Mouse (Mus musculus) kidney, embryonic 15.5 days (tissue): Measurements from ENCODE around the gene Sugp2. TPM values are rescaled to one million over a fixed set of nuclear protein-coding genes. Genes with fewer than 3 reads are reported as not detected.

Experiments used
- ATAC-seq: fragments of 200-750 bp; cut with Nextera tagmentation; replicated peaks from 2 replicates; pipeline ENCODE4 v1.8.0; 2017; ENCODE audit warnings: moderate TSS enrichment; ENCODE audit not compliant: low FRiP score
- H3K27ac ChIP-seq: fragments of 300-500 bp; sonication (generic); 2 replicates; pipeline ENCODE4 v1.5.1; 2015; ENCODE audit warnings: mild to moderate bottlenecking, inconsistent platforms
- H3K27me3 ChIP-seq: fragments of 300-500 bp; sonication (generic); 2 replicates; pipeline ENCODE4 v1.6.1; 2015; ENCODE audit warnings: inconsistent platforms
- H3K36me3 ChIP-seq: fragments of 300-500 bp; sonication (generic); 2 replicates; pipeline ENCODE4 v1.6.1; 2015; ENCODE audit warnings: inconsistent platforms
- H3K4me1 ChIP-seq: fragments of 300-500 bp; sonication (generic); 2 replicates; pipeline ENCODE4 v1.6.1; 2015; ENCODE audit warnings: inconsistent platforms
- H3K4me2 ChIP-seq: fragments of 300-500 bp; sonication (generic); 2 replicates; pipeline ENCODE4 v1.6.1; 2015; ENCODE audit warnings: moderate library complexity, mild to moderate bottlenecking, inconsistent platforms
- H3K4me3 ChIP-seq: fragments of 300-500 bp; sonication (generic); replicated peaks from 2 replicates; pipeline ENCODE4 v1.5.1; 2015; ENCODE audit warnings: mild to moderate bottlenecking, inconsistent platforms
- H3K9ac ChIP-seq: fragments of 300-500 bp; sonication (generic); 2 replicates; pipeline ENCODE4 v1.6.1; 2015; ENCODE audit warnings: mild to moderate bottlenecking, inconsistent platforms
- H3K9me3 ChIP-seq: fragments of 300-500 bp; sonication (generic); replicated peaks from 2 replicates; pipeline ENCODE4 v1.6.1; 2016; ENCODE audit warnings: inconsistent platforms
- WGBS: fragments of 180-500 bp; shearing (Covaris S2); methylation state at CpG from one replicate; pipeline ENCODE4 v1.1.7; 2015; ENCODE audit warnings: mixed read lengths; 5-methylcytosine and 5-hydroxymethylcytosine counted together
- polyA plus RNA-seq: library from polyadenylated mRNA; unstranded; fragments of >200 nt; fragmentation: Nextera tagmentation; extraction: Ambion mirVana; gene quantifications from 2 replicates; pipeline ENCODE4 v1.2.1, GENCODE M21; 2015

The Sugp2 gene
- polyA plus RNA-seq, 1 experiment from 2014 or later: 31.6 TPM

DNA sequence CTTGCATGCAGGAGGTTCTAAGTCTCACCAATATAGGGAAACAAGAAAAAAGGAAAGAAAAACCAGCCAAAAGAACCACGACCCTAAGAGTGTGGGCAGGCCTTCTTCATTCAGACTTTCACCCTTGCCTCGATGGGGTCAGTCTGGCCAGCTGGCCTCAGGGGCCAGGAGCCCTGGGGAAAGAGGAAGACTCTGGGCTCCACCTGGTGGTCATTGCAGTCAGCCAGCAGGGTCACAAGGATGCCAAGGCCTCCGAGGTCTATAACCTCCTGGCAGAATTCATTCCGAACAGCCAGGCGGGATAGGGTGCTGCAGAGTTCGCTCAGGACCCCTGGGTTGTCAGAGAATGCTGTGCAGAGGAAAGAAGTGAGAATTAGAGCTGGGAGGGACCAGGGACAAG is 10.7 kb upstream of the Sugp2 start:
- Histone ChIP-seq H3K4me2 (no peak overlapping the region), H3K9ac (no peak overlapping the region), H3K27me3 (no peaks in the 10 kb centered on the region), H3K9me3 (no peaks in the 10 kb centered on the region), H3K36me3 (peaks cover 37% of the 10 kb centered on the region), H3K4me3 (no peak overlapping the region), H3K27ac (no peak overlapping the region), H3K4me1 (no peaks in the 10 kb centered on the region)
- WGBS: 50% methylated on average over 6 of the region's 6 CpGs
- ATAC-seq: no peak

DNA sequence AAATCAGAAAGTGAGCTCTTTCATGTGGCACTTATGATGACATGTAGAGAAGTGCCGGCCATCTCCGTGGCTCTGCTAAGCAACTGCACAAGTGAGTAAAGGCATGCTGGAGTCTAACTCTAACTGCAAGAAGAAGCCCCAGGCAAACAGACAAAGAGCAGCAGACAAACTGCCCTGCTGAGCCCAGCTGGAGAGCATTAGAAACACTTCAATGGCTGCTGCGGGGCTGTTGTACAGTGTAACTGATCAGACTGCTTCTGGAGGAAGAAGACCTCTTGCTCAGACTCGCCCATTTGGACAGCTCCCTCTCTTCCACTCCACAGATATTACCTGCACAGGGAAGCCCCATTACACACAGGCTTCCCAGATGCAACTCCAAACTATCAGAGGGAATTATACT is 6.0 kb upstream of the Sugp2 start:
- no peak for ATAC-seq
- Histone ChIP-seq H3K4me3 (no peak overlapping the region), H3K36me3 (peaks cover 50% of the 10 kb centered on the region), H3K27ac (no peak overlapping the region), H3K9me3 (no peaks in the 10 kb centered on the region), H3K4me2 (no peak overlapping the region), H3K4me1 (no peaks in the 10 kb centered on the region), H3K9ac (no peak overlapping the region), H3K27me3 (no peaks in the 10 kb centered on the region)
- WGBS: 88% methylated on average over 4 of the region's 4 CpGs

DNA sequence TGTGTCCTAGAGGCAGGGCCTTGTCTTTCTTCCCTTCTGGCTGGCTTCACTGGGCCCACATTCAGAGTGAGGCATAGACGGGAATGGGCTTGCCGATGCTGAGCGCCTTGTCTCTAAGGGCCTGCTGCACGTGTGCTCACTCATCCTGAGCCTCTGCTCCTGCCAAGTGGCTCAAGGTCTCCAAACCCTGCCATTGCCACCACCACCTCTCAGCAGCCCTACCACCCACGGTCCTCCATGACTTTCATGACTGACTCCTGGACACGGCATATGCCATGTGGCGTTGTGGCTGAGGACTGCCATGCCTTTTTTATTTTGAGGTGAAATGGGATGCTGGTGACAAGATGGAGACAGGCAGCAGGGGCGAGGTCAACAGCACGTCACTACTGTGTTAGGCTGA is 3.2 kb upstream of the Sugp2 start:
- WGBS: 91% methylated on average over 9 of the region's 9 CpGs

DNA sequence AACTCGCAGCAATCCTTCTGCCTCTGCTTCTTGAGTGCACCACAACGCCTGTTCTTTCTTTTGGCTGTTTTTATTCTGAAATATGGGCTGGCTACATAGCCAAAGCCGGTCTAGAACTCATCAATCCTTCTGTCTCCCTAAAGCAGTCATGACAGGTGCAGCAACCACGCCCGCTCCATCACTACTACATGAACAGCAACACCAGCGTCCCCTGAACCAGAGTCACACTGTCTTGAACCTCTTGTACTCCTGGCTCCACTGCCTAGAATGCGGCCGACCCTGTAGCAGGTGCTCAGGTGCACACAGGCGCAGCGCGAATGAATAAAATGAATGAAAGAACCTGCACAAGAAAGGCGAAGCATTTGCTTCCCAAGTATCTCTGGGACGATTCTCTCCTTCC is 420 bp upstream of the Sugp2 start:
- H3K27ac ChIP-seq: peak overlapping the region; percentile 96; the same call in 1 of the 2 replicates
- 0 out of 2 replicates have a peak, but pooled peaks have one; percentile 10 for ATAC-seq
- WGBS: 7% methylated on average over 13 of the region's 13 CpGs

More for the DNA sequence above, 3.2 kb upstream of the Sugp2 start:
- H3K9ac ChIP-seq: no peak overlapping the region
- H3K4me1 ChIP-seq: peaks cover 17% of the 10 kb centered on the region
- no peak overlapping the region for H3K4me2 ChIP-seq
- ATAC-seq: no peak
- H3K36me3 ChIP-seq: peaks cover 30% of the 10 kb centered on the region
- no peaks in the 10 kb centered on the region for H3K9me3 ChIP-seq
- no peak overlapping the region for H3K4me3 ChIP-seq
- no peaks in the 10 kb centered on the region for H3K27me3 ChIP-seq
- H3K27ac ChIP-seq: no peak overlapping the region

DNA sequence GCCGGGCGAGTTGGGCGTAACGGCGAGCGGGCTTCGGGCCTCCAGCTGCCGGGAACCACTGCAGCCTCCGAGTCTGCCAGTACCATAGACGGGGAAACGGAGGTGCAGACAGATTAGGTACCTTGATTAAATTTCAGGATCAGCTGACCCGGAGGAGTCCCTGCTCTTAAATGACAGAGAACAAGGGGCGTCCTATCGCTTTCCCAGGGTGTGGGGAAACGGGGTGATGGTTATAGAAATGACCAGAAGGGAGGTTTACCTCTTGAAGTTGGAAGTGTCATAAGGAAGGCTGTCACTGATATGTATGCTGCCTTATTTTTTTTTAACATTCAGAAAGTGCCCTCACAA is 729 bp downstream of the Sugp2 start:
- peak overlapping the region; percentile 96 for H3K27ac ChIP-seq
- H3K27me3 ChIP-seq: no peaks in the 10 kb centered on the region
- no peak for ATAC-seq
- H3K9ac ChIP-seq: peak overlapping the region; percentile 79
- H3K4me3 ChIP-seq: peak overlapping the region; percentile 75
- H3K36me3 ChIP-seq: peaks cover 48% of the 10 kb centered on the region
- H3K4me2 ChIP-seq: peak overlapping the region; percentile 91
- WGBS: 0% methylated on average over 15 of the region's 15 CpGs
- H3K9me3 ChIP-seq: no peaks in the 10 kb centered on the region
- H3K4me1 ChIP-seq: peaks cover 22% of the 10 kb centered on the region

More for the DNA sequence above, 420 bp upstream of the Sugp2 start:
- Histone ChIP-seq H3K9me3 (no peaks in the 10 kb centered on the region), H3K4me3 (peak overlapping the region; percentile 75), H3K9ac (peak overlapping the region; percentile 79), H3K4me1 (peaks cover 22% of the 10 kb centered on the region), H3K27me3 (no peaks in the 10 kb centered on the region), H3K36me3 (peaks cover 48% of the 10 kb centered on the region), H3K4me2 (peak overlapping the region; percentile 91)

DNA sequence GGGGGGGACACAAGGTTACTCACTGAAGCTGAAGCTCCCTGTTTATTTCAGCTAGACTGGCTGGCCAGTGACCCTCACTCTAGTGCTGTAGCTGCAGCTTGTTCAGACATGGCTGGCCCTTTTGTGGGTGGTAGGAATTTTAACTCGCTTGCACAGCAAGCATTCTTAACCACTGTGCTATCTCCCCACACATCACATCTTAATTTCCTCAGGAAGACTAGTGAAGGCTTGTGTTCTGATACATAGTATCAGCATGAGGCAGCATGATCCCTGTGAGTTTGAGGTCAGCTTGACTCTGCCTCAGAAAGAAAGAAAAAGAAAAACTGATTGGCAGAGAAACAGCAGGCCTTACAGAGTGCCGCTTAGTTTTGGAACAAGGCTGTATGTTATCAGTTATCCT is 3.8 kb downstream of the Sugp2 start:
- H3K9ac ChIP-seq: no peak overlapping the region
- peaks cover 22% of the 10 kb centered on the region for H3K4me1 ChIP-seq
- H3K4me3 ChIP-seq: no peak overlapping the region
- peaks cover 66% of the 10 kb centered on the region for H3K36me3 ChIP-seq
- H3K9me3 ChIP-seq: no peaks in the 10 kb centered on the region
- no peaks in the 10 kb centered on the region for H3K27me3 ChIP-seq
- no peak overlapping the region for H3K4me2 ChIP-seq
- WGBS: 91% methylated on average over 2 of the region's 2 CpGs
- ATAC-seq: no peak
- no peak overlapping the region for H3K27ac ChIP-seq

DNA sequence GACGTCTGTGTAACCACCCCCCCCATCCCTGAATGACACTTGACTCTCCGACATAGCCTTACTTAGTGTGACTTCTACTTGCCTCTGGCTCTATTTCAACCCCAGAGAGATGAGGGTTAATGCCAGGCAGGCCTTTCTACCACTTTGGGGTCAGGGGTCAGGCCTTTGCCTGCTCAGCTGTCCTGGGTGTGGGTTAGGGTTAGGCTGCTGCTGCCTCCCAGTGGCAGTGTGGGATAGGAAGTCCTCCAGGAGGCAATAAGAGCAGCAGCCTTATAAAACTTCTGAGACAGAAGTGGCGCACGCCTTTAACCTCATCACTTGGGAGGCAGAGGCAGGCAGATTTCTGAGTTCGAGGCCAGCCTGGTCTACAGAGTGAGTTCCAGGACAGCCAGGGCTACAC is 6.6 kb downstream of the Sugp2 start:
- Histone ChIP-seq H3K4me3 (no peak overlapping the region), H3K27ac (no peak overlapping the region), H3K9ac (no peak overlapping the region), H3K4me2 (no peak overlapping the region), H3K27me3 (no peaks in the 10 kb centered on the region), H3K4me1 (peaks cover 7% of the 10 kb centered on the region), H3K36me3 (peaks cover 90% of the 10 kb centered on the region), H3K9me3 (no peaks in the 10 kb centered on the region)
- ATAC-seq: no peak
- 93% methylated on average over 5 of the region's 5 CpGs for WGBS

DNA sequence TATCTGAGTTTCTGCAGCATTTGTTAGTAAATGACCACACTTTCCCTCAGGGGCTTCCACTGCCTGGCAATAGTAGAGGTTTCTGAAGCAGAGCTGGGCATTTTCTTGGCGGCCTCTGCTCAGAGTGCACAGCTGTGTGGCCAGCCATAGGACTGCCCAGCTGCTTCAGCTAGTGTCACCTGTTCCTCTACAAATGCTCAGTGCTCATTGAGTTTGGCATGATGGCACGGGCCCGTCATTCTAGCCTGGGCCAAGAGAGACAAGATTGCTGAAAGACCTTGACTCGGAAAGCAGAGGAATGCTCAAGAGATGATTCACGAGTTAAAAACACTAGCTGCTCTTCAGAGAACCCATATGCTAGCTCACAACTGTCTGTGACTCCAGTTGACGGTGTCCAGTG is 12.6 kb downstream of the Sugp2 start:
- 87% methylated on average over 6 of the region's 6 CpGs for WGBS
- ATAC-seq: no peak

DNA sequence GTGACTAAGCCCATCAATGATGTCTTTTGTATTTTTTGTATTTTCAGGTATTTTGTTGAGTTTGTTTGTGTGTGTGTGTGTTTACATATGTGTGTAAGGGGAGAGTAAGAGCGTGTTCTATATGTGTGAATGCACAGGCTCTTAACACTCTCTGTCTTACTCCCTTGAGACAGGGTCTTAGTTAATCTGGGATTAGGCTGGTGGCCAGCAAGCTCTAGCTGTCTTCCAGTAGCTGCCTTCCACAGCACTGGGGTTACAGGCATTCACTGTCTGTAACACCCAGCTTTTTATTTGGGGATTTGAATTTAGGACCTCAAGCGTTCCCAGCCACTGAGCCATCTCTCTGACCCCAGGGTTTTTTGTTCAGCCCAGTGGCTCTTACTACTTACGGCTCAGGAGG is 13.8 kb downstream of the Sugp2 start:
- Histone ChIP-seq H3K9me3 (no peaks in the 10 kb centered on the region), H3K4me3 (no peak overlapping the region), H3K4me1 (no peaks in the 10 kb centered on the region), H3K9ac (no peak overlapping the region), H3K4me2 (no peak overlapping the region), H3K27ac (no peak overlapping the region), H3K36me3 (peaks cover 95% of the 10 kb centered on the region), H3K27me3 (no peaks in the 10 kb centered on the region)
- 88% methylated on average over 3 of the region's 3 CpGs for WGBS
- no peak for ATAC-seq

More for the DNA sequence above, 12.6 kb downstream of the Sugp2 start:
- Histone ChIP-seq H3K27me3 (no peaks in the 10 kb centered on the region), H3K9me3 (no peaks in the 10 kb centered on the region), H3K4me1 (no peaks in the 10 kb centered on the region), H3K9ac (no peak overlapping the region), H3K36me3 (peaks cover 95% of the 10 kb centered on the region), H3K4me2 (no peak overlapping the region), H3K4me3 (no peak overlapping the region), H3K27ac (no peak overlapping the region)

DNA sequence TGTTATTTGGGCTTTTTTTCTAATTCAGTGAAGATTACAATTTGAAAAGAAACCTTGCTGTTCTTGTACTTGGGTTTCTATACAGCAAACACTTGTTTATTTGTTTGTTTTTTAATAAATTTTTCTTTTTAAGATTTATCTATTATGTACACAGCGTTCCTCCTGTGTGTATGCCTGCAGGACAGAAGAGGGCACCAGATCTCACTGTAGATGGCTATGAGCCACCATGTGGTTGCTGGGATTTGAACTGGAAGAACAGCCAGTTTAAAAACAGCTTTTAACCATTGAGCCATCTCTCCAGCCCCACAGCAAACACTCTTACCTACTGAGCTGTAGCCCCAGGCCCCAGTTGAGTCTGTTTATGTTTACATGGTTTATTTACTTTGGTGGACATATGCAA is 20.6 kb downstream of the Sugp2 start:
- Histone ChIP-seq H3K27me3 (no peaks in the 10 kb centered on the region), H3K4me1 (0 out of 2 replicates have a peak, but pooled peaks cover 2% of the 10 kb centered on the region)
- 95% methylated on average over 1 of the region's 1 CpGs for WGBS

DNA sequence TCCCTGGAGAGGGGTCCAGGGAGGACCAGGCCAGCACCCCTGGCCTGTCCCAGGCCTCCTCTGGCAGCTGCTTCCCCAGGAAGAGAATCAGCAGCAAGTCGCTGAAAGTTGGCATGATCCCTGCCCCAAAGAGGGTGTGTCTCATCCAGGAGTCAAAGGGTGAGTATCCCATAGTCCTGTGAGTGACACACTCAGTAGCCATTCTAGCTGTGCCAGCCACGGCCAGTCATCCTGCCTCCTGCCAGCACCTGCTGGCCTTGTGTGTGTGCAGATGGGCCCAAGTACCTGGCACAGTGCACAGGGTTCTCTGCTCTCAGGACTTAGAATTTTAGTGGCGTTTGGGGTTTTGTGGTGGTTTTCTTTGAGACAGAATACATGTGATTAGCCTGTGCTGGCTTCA is 23.4 kb downstream of the Sugp2 start:
- H3K4me1 ChIP-seq: 0 out of 2 replicates have a peak, but pooled peaks cover 2% of the 10 kb centered on the region
- 0 out of 2 replicates have a peak overlapping the region, but pooled peaks have one; percentile 16 for H3K27ac ChIP-seq
- no peaks in the 10 kb centered on the region for H3K9me3 ChIP-seq
- H3K4me3 ChIP-seq: no peak overlapping the region
- H3K27me3 ChIP-seq: no peaks in the 10 kb centered on the region
- WGBS: 68% methylated on average over 3 of the region's 3 CpGs
- no peak for ATAC-seq
- no peak overlapping the region for H3K4me2 ChIP-seq
- peaks cover 99% of the 10 kb centered on the region for H3K36me3 ChIP-seq
- no peak overlapping the region for H3K9ac ChIP-seq

More for the DNA sequence above, 20.6 kb downstream of the Sugp2 start:
- ATAC-seq: no peak
- H3K4me3 ChIP-seq: no peak overlapping the region
- no peak overlapping the region for H3K27ac ChIP-seq
- no peak overlapping the region for H3K9ac ChIP-seq
- H3K9me3 ChIP-seq: no peaks in the 10 kb centered on the region
- no peak overlapping the region for H3K4me2 ChIP-seq
- H3K36me3 ChIP-seq: peaks cover 99% of the 10 kb centered on the region

DNA sequence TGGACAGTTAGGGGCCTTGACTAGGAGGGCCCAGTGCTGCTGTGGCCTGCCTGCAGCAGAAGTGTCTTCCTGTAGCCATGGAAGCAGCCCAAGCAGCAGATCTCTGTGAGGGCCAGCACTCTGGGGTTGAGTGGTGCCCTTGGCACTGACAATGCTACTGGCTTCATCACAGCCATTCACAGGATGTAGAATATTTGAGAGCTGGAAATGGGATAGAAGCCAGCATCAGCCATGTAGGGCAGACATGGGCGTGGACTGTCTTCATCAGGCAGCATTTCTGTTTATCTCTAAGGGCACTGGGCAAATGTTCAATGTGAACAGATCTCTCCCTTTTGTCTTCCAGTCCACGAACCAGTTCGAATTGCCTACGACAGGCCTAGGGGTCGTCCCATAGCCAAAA is 24.6 kb downstream of the Sugp2 start:
- no peak for ATAC-seq
- H3K9me3 ChIP-seq: no peaks in the 10 kb centered on the region
- H3K9ac ChIP-seq: no peak overlapping the region
- H3K4me1 ChIP-seq: 0 out of 2 replicates have a peak, but pooled peaks cover 2% of the 10 kb centered on the region
- H3K27me3 ChIP-seq: no peaks in the 10 kb centered on the region
- peaks cover 99% of the 10 kb centered on the region for H3K36me3 ChIP-seq
- WGBS: 93% methylated on average over 5 of the region's 5 CpGs
- H3K27ac ChIP-seq: no peak overlapping the region
- H3K4me2 ChIP-seq: no peak overlapping the region
- H3K4me3 ChIP-seq: no peak overlapping the region

DNA sequence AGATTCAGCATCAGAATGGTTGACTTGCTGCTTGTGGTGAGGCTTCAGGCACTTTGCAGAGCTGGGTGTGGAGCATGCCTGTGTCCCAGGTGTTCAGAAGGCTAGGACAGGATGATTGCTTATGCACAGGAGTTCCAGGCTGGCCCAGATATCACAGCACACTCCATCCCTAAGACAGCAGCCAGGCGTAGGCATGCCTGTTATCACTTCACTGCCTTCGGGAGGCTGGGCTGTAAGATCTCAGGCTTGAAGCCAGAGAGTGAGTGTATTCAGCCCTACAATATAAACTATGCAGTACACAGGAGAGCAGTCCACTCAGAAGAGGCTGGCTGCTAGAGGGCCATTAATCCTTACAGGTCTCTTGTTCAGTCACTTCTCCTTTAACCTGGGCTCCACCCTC is 25.0 kb downstream of the Sugp2 start:
- no peak for ATAC-seq
- no peak overlapping the region for H3K4me3 ChIP-seq
- H3K4me1 ChIP-seq: 0 out of 2 replicates have a peak, but pooled peaks cover 2% of the 10 kb centered on the region
- peaks cover 99% of the 10 kb centered on the region for H3K36me3 ChIP-seq
- WGBS: 86% methylated on average over 2 of the region's 2 CpGs
- H3K9me3 ChIP-seq: no peaks in the 10 kb centered on the region
- H3K4me2 ChIP-seq: no peak overlapping the region
- H3K27ac ChIP-seq: no peak overlapping the region
- H3K27me3 ChIP-seq: no peaks in the 10 kb centered on the region
- no peak overlapping the region for H3K9ac ChIP-seq
